Mouse (Mus musculus): ENCODE results near the gene Rbfox1. TPM values are rescaled to one million over a fixed set of nuclear protein-coding genes. Genes with fewer than 3 reads are reported as not detected.
A peak's percentile ranks its signal among the peaks of the same experiment; 100 is the strongest.

The Rbfox1 gene
- polyA plus RNA-seq, 1 experiment from 2014 or later: 2.3 TPM

DNA sequence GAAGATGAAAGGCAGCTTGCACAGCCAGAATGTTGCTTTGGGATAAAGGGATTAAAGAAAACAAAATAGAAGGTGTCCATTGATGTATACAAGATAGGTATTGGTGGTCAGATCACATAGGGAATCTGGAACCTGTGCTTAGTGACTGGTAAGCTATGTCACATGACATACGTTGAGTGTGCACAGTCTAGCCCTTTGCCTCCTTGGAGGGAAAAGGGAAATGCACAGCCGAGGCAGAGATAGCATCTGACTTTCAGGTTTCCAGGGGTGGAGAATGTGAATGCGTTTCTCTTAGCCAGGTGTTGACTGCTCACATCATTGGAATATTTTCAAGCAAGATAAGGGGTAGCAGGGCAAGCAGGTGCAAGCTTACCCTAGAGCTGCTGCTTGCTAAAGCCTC is 1230.8 kb downstream of the Rbfox1 start:
- H3K36me3 ChIP-seq (ENCODE audit: control insufficient read depth, insufficient read depth): no peaks in the 10 kb centered on the region
- H3K4me3 ChIP-seq (ENCODE audit: low read depth, low read length): no peak overlapping the region
- no peak overlapping the region for H3K27ac ChIP-seq (ENCODE audit: low read depth, low read length)
- no peaks in the 10 kb centered on the region for H3K4me1 ChIP-seq (replicated peaks; ENCODE audit: control insufficient read depth, insufficient read depth, low read length)
- no peak for TF ChIP-seq CTCF (IDR thresholded peaks at IDR 0.05; ENCODE audit: low read depth)
- no peak overlapping the region for H3K9ac ChIP-seq (ENCODE audit: low read depth, low read length)
- no peaks in the 10 kb centered on the region for H3K27me3 ChIP-seq (replicated peaks; ENCODE audit: control insufficient read depth, insufficient read depth, low read length)
- ATAC-seq: no peak
- 42% methylated on average over 3 of the region's 3 CpGs for WGBS
- H3K4me2 ChIP-seq (replicated peaks; ENCODE audit: low read depth): no peak overlapping the region
- no peaks in the 10 kb centered on the region for H3K9me3 ChIP-seq (ENCODE audit: control insufficient read depth)

DNA sequence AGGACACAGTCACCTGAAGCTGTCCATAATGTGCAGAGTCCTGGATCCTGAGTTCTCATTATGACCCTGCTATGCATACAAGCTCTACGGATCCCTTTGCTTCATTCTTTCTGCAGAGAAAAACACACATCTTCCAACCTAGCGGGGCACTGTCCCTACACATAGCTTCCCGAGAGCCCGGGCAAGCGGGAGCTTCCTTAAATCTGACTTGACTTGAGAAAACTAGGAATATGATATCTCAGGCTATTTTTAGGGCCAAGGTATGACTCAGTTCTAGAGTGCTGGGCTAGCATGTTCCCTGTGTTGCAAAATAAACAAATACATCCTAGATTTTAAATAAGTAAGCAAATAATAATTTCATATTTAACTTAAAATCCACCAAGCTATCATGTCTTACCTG is 1244.4 kb downstream of the Rbfox1 start:
- no peaks in the 10 kb centered on the region for H3K36me3 ChIP-seq (ENCODE audit: control insufficient read depth, insufficient read depth)
- H3K27me3 ChIP-seq (replicated peaks; ENCODE audit: control insufficient read depth, insufficient read depth, low read length): no peaks in the 10 kb centered on the region
- ATAC-seq: no peak
- H3K9ac ChIP-seq (ENCODE audit: low read depth, low read length): no peak overlapping the region
- 92% methylated on average over 5 of the region's 5 CpGs for WGBS
- no peak overlapping the region for H3K4me2 ChIP-seq (replicated peaks; ENCODE audit: low read depth)
- H3K4me3 ChIP-seq (ENCODE audit: low read depth, low read length): no peak overlapping the region
- no peaks in the 10 kb centered on the region for H3K9me3 ChIP-seq (ENCODE audit: control insufficient read depth)
- H3K4me1 ChIP-seq (replicated peaks; ENCODE audit: control insufficient read depth, insufficient read depth, low read length): no peaks in the 10 kb centered on the region
- H3K27ac ChIP-seq (ENCODE audit: low read depth, low read length): no peak overlapping the region
- no peak for TF ChIP-seq CTCF (IDR thresholded peaks at IDR 0.05; ENCODE audit: low read depth)

DNA sequence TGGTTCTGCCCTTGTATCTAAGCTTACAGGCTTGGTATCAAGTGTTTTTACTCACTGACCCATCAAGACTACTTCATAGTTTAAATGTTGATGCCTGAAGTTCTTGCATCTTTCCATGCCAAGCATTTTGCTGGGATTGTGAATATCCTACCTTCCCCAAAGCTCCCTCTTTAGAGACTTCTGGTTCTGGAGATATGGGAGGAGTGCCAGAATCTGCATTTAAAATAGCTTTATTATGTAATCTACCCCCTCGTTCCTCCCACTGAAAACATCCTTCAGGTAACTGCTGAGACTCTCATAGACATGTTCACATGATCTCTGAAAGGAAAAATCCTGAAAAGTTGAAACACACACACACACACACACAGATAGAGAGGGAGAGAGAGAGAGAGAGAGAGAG is 1247.3 kb downstream of the Rbfox1 start:
- ATAC-seq: no peak
- Histone ChIP-seq H3K9ac (ENCODE audit: low read depth, low read length) (no peak overlapping the region), H3K36me3 (ENCODE audit: control insufficient read depth, insufficient read depth) (no peaks in the 10 kb centered on the region), H3K4me1 (replicated peaks; ENCODE audit: control insufficient read depth, insufficient read depth, low read length) (no peaks in the 10 kb centered on the region), H3K4me2 (replicated peaks; ENCODE audit: low read depth) (no peak overlapping the region), H3K27ac (ENCODE audit: low read depth, low read length) (no peak overlapping the region), H3K4me3 (ENCODE audit: low read depth, low read length) (no peak overlapping the region), H3K9me3 (ENCODE audit: control insufficient read depth) (no peaks in the 10 kb centered on the region), H3K27me3 (replicated peaks; ENCODE audit: control insufficient read depth, insufficient read depth, low read length) (no peaks in the 10 kb centered on the region)
- no peak for TF ChIP-seq CTCF (IDR thresholded peaks at IDR 0.05; ENCODE audit: low read depth)
- WGBS: 79% methylated on average over 1 of the region's 1 CpGs

DNA sequence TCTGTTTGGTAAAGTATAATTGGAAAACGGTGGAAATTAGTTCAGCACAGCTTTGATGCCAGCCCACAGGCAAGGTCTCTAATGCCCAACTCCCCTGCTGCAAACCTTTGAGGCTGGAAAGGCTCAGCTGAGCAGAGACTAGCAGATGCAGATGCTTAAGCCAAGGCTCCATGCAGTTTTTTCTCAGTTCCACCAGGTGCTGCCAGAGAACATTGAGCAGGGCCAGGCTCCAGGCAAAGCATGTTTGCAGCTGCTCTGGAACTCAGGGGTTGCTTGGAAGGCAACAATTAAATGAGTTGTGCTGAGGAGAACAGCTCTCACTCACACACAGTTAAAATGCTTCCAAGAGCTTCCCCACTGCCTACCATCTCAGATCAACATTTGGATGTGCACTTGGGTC is 1251.8 kb downstream of the Rbfox1 start:
- peak; percentile 69 for TF ChIP-seq CTCF (IDR thresholded peaks at IDR 0.05; ENCODE audit: low read depth)
- H3K27ac ChIP-seq (ENCODE audit: low read depth, low read length): no peak overlapping the region
- no peak overlapping the region for H3K4me3 ChIP-seq (ENCODE audit: low read depth, low read length)
- no peaks in the 10 kb centered on the region for H3K4me1 ChIP-seq (replicated peaks; ENCODE audit: control insufficient read depth, insufficient read depth, low read length)
- H3K4me2 ChIP-seq (replicated peaks; ENCODE audit: low read depth): no peak overlapping the region
- H3K9me3 ChIP-seq (ENCODE audit: control insufficient read depth): no peaks in the 10 kb centered on the region
- no peak for ATAC-seq
- H3K36me3 ChIP-seq (ENCODE audit: control insufficient read depth, insufficient read depth): no peaks in the 10 kb centered on the region
- no peaks in the 10 kb centered on the region for H3K27me3 ChIP-seq (replicated peaks; ENCODE audit: control insufficient read depth, insufficient read depth, low read length)
- no peak overlapping the region for H3K9ac ChIP-seq (ENCODE audit: low read depth, low read length)
- WGBS: 57% methylated on average over 1 of the region's 1 CpGs

DNA sequence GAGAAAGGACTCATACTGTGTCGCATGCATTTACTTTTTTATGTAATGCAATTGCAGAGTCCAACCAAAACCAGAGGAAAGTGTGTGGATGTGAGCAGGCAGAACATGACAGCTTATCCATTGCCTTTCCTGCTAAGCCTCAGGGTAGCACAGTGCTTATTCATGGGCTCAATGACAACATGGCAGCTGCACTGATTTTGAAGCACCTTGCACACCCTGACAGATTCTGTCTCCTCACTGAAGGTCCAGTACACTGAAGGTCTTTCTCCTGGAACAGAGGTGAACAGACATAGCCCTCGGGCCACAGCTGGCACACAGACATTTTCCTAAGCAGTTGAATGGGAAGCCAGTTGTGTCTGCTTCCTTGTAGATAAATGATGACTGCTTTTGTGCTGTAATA is 1254.3 kb downstream of the Rbfox1 start:
- ATAC-seq: no peak
- Histone ChIP-seq H3K27me3 (replicated peaks; ENCODE audit: control insufficient read depth, insufficient read depth, low read length) (no peaks in the 10 kb centered on the region), H3K4me2 (replicated peaks; ENCODE audit: low read depth) (no peak overlapping the region)

DNA sequence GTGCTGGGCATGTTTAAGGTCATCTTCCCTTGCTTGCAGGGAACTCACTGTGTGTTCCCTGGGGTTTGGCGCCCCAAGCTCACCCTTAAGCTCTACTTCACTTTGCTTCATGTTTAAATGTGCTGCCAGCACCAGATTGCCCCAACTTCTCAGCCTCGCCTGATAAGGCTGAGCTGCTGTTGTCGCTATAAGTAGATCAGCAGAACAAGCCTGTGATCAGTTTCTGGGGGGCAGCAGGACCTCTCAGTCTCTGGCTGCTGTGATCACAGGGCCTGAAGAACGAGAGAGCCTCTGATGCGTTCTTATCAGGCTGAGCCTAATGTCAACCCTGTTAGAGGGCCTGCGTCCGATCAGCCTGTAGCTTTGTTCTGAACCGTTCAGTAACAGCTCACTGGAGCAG is 1255.8 kb downstream of the Rbfox1 start:
- Histone ChIP-seq H3K4me2 (replicated peaks; ENCODE audit: low read depth) (no peak overlapping the region), H3K27me3 (replicated peaks; ENCODE audit: control insufficient read depth, insufficient read depth, low read length) (no peaks in the 10 kb centered on the region), H3K4me1 (replicated peaks; ENCODE audit: control insufficient read depth, insufficient read depth, low read length) (no peaks in the 10 kb centered on the region), H3K27ac (ENCODE audit: low read depth, low read length) (no peak overlapping the region), H3K4me3 (ENCODE audit: low read depth, low read length) (no peak overlapping the region), H3K36me3 (ENCODE audit: control insufficient read depth, insufficient read depth) (no peaks in the 10 kb centered on the region), H3K9me3 (ENCODE audit: control insufficient read depth) (no peaks in the 10 kb centered on the region), H3K9ac (ENCODE audit: low read depth, low read length) (no peak overlapping the region)
- ATAC-seq: no peak
- WGBS: 63% methylated on average over 8 of the region's 8 CpGs
- TF ChIP-seq CTCF (IDR thresholded peaks at IDR 0.05; ENCODE audit: low read depth): no peak

More for the DNA sequence above, 1254.3 kb downstream of the Rbfox1 start:
- H3K9ac ChIP-seq (ENCODE audit: low read depth, low read length): no peak overlapping the region
- WGBS: 79% methylated on average over 2 of the region's 2 CpGs
- no peak overlapping the region for H3K27ac ChIP-seq (ENCODE audit: low read depth, low read length)
- no peaks in the 10 kb centered on the region for H3K36me3 ChIP-seq (ENCODE audit: control insufficient read depth, insufficient read depth)
- H3K4me3 ChIP-seq (ENCODE audit: low read depth, low read length): no peak overlapping the region
- no peaks in the 10 kb centered on the region for H3K4me1 ChIP-seq (replicated peaks; ENCODE audit: control insufficient read depth, insufficient read depth, low read length)
- no peaks in the 10 kb centered on the region for H3K9me3 ChIP-seq (ENCODE audit: control insufficient read depth)
- no peak for TF ChIP-seq CTCF (IDR thresholded peaks at IDR 0.05; ENCODE audit: low read depth)

DNA sequence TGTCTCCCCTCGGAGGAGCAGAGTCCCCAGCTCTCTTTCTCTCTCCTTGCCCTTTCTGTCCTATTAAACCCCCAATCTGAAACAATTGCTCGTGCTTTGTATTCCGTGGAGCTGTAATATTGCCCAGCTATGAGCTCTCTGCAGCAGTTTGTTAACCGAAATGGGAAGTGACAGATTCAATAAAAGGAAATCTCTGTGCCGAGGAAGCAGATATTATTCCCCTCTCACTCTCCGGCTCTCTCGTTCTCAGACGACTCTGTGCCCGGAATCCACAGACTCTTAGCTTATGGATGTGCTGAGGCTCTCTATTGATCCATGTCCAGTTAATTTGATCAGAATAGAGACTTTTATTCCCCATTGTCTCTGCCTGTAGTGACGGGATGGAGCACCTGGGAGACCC is 1260.3 kb downstream of the Rbfox1 start:
- 80% methylated on average over 10 of the region's 10 CpGs for WGBS
- no peak for TF ChIP-seq CTCF (IDR thresholded peaks at IDR 0.05; ENCODE audit: low read depth)
- Histone ChIP-seq H3K4me2 (replicated peaks; ENCODE audit: low read depth) (no peak overlapping the region), H3K4me3 (ENCODE audit: low read depth, low read length) (no peak overlapping the region), H3K27ac (ENCODE audit: low read depth, low read length) (no peak overlapping the region), H3K36me3 (ENCODE audit: control insufficient read depth, insufficient read depth) (no peaks in the 10 kb centered on the region), H3K27me3 (replicated peaks; ENCODE audit: control insufficient read depth, insufficient read depth, low read length) (no peaks in the 10 kb centered on the region), H3K9me3 (ENCODE audit: control insufficient read depth) (no peaks in the 10 kb centered on the region), H3K4me1 (replicated peaks; ENCODE audit: control insufficient read depth, insufficient read depth, low read length) (no peaks in the 10 kb centered on the region), H3K9ac (ENCODE audit: low read depth, low read length) (no peak overlapping the region)
- ATAC-seq: no peak
